Mouse (Mus musculus): Measurements from ENCODE around the gene Pfkfb4. TPM values are rescaled to one million over a fixed set of nuclear protein-coding genes. Genes with fewer than 3 reads are reported as not detected.

Gene Pfkfb4
- total and polyA plus RNA-seq, 2 experiments from 2014 or later: 18.6 to 63.1 TPM

- WGBS: 78% methylated on average over 11 of the region's 11 CpGs
These were observed 25.5 kb downstream of the Pfkfb4 start for GRCm38 (mm10) chr9:109016973-109017604.

GRCm38 (mm10) chr9:109021428-109021827 is 29.9 kb downstream of the Pfkfb4 start:
- H3K9ac ChIP-seq (replicated peaks; ENCODE audit: low read length): no peak overlapping the region
- no peaks in the 10 kb centered on the region for H3K27me3 ChIP-seq (ENCODE audit: insufficient read depth, low read length)
- H3K4me1 ChIP-seq (ENCODE audit: insufficient read depth, low read length): no peaks in the 10 kb centered on the region
- no peak overlapping the region for H3K4me3 ChIP-seq (ENCODE audit: low read length)
- no peak for TF ChIP-seq CTCF (IDR thresholded peaks at IDR 0.05; ENCODE audit: low read depth)
- 87% methylated on average over 4 of the region's 4 CpGs for WGBS
- H3K4me2 ChIP-seq (ENCODE audit: low read depth, low read length): no peak overlapping the region
- no peak for ATAC-seq
- no peaks in the 10 kb centered on the region for H3K9me3 ChIP-seq (ENCODE audit: low read length)
- H3K36me3 ChIP-seq (ENCODE audit: insufficient read depth, low read length): no peaks in the 10 kb centered on the region
- no peak for DNase-seq (ENCODE audit: low spot score)
- H3K27ac ChIP-seq: no peak overlapping the region

More at GRCm38 (mm10) chr9:109016973-109017604, 25.5 kb downstream of the Pfkfb4 start:
- no peaks in the 10 kb centered on the region; the same call in 1 of the 2 replicates for H3K36me3 ChIP-seq (ENCODE audit: insufficient read depth, low read length)
- no peaks in the 10 kb centered on the region for H3K9me3 ChIP-seq (ENCODE audit: low read length)
- H3K27me3 ChIP-seq (ENCODE audit: insufficient read depth, low read length): no peaks in the 10 kb centered on the region
- H3K9ac ChIP-seq (replicated peaks; ENCODE audit: low read length): no peak overlapping the region
- ATAC-seq (no peak), DNase-seq (ENCODE audit: low spot score) (no peak)
- H3K4me1 ChIP-seq (ENCODE audit: insufficient read depth, low read length): no peaks in the 10 kb centered on the region
- H3K27ac ChIP-seq: no peak overlapping the region
- H3K4me2 ChIP-seq (ENCODE audit: low read depth, low read length): no peak overlapping the region
- H3K4me3 ChIP-seq (ENCODE audit: low read length): no peak overlapping the region
- no peak for TF ChIP-seq CTCF (IDR thresholded peaks at IDR 0.05; ENCODE audit: low read depth)

GRCm38 (mm10) chr9:109022866-109023685 is 31.5 kb downstream of the Pfkfb4 start:
- no peak overlapping the region; the same call in 1 of the 2 replicates for H3K27ac ChIP-seq
- no peak overlapping the region for H3K4me3 ChIP-seq (ENCODE audit: low read length)
- H3K36me3 ChIP-seq (ENCODE audit: insufficient read depth, low read length): no peaks in the 10 kb centered on the region; the same call in 1 of the 2 replicates
- H3K9me3 ChIP-seq (ENCODE audit: low read length): no peaks in the 10 kb centered on the region
- H3K9ac ChIP-seq (replicated peaks; ENCODE audit: low read length): no peak overlapping the region
- DNase-seq (ENCODE audit: low spot score): no peak
- H3K4me1 ChIP-seq (ENCODE audit: insufficient read depth, low read length): no peaks in the 10 kb centered on the region
- 88% methylated on average over 17 of the region's 17 CpGs for WGBS
- H3K27me3 ChIP-seq (ENCODE audit: insufficient read depth, low read length): no peaks in the 10 kb centered on the region
- no peak for ATAC-seq
- no peak overlapping the region for H3K4me2 ChIP-seq (ENCODE audit: low read depth, low read length)
- TF ChIP-seq CTCF (IDR thresholded peaks at IDR 0.05; ENCODE audit: low read depth): no peak

- DNase-seq (ENCODE audit: low spot score): no peak
- H3K4me2 ChIP-seq (ENCODE audit: low read depth, low read length): no peak overlapping the region
- no peak for TF ChIP-seq CTCF (IDR thresholded peaks at IDR 0.05; ENCODE audit: low read depth)
- ATAC-seq: no peak
- H3K4me1 ChIP-seq (ENCODE audit: insufficient read depth, low read length): no peaks in the 10 kb centered on the region
- H3K9me3 ChIP-seq (ENCODE audit: low read length): no peaks in the 10 kb centered on the region
- WGBS: 72% methylated on average over 8 of the region's 8 CpGs
- no peak overlapping the region for H3K4me3 ChIP-seq (ENCODE audit: low read length)
- no peaks in the 10 kb centered on the region for H3K27me3 ChIP-seq (ENCODE audit: insufficient read depth, low read length)
- H3K9ac ChIP-seq (replicated peaks; ENCODE audit: low read length): no peak overlapping the region
- peaks cover 4% of the 10 kb centered on the region for H3K36me3 ChIP-seq (ENCODE audit: insufficient read depth, low read length)
- no peak overlapping the region for H3K27ac ChIP-seq
These were observed 35.9 kb downstream of the Pfkfb4 start for GRCm38 (mm10) chr9:109027521-109027920.

GRCm38 (mm10) chr9:109028421-109028820 is 36.8 kb downstream of the Pfkfb4 start:
- Histone ChIP-seq H3K36me3 (ENCODE audit: insufficient read depth, low read length) (peaks cover 4% of the 10 kb centered on the region), H3K27ac (no peak overlapping the region), H3K4me1 (ENCODE audit: insufficient read depth, low read length) (no peaks in the 10 kb centered on the region), H3K27me3 (ENCODE audit: insufficient read depth, low read length) (no peaks in the 10 kb centered on the region), H3K9me3 (ENCODE audit: low read length) (no peaks in the 10 kb centered on the region), H3K4me3 (ENCODE audit: low read length) (no peak overlapping the region), H3K9ac (replicated peaks; ENCODE audit: low read length) (no peak overlapping the region), H3K4me2 (ENCODE audit: low read depth, low read length) (no peak overlapping the region)
- DNase-seq (ENCODE audit: low spot score) (no peak), ATAC-seq (no peak)
- no peak for TF ChIP-seq CTCF (IDR thresholded peaks at IDR 0.05; ENCODE audit: low read depth)
- 88% methylated on average over 3 of the region's 3 CpGs for WGBS

- Histone ChIP-seq H3K9me3 (ENCODE audit: low read length) (no peaks in the 10 kb centered on the region), H3K4me3 (ENCODE audit: low read length) (no peak overlapping the region), H3K9ac (replicated peaks; ENCODE audit: low read length) (no peak overlapping the region), H3K27me3 (ENCODE audit: insufficient read depth, low read length) (no peaks in the 10 kb centered on the region), H3K36me3 (ENCODE audit: insufficient read depth, low read length) (peaks cover 4% of the 10 kb centered on the region), H3K4me2 (ENCODE audit: low read depth, low read length) (no peak overlapping the region), H3K27ac (no peak overlapping the region), H3K4me1 (ENCODE audit: insufficient read depth, low read length) (no peaks in the 10 kb centered on the region)
- ATAC-seq (no peak), DNase-seq (ENCODE audit: low spot score) (no peak)
- TF ChIP-seq CTCF (IDR thresholded peaks at IDR 0.05; ENCODE audit: low read depth): no peak
- 79% methylated on average over 5 of the region's 5 CpGs for WGBS
These were observed 37.3 kb downstream of the Pfkfb4 start for GRCm38 (mm10) chr9:109028919-109029318.

GRCm38 (mm10) chr9:109030312-109030711 is 38.7 kb downstream of the Pfkfb4 start:
- WGBS: 74% methylated on average over 3 of the region's 3 CpGs
- H3K27ac ChIP-seq: no peak overlapping the region
- H3K4me2 ChIP-seq (ENCODE audit: low read depth, low read length): no peak overlapping the region
- ATAC-seq: no peak
- no peak for DNase-seq (ENCODE audit: low spot score)
- no peaks in the 10 kb centered on the region for H3K4me1 ChIP-seq (ENCODE audit: insufficient read depth, low read length)
- H3K9ac ChIP-seq (replicated peaks; ENCODE audit: low read length): no peak overlapping the region
- no peaks in the 10 kb centered on the region for H3K9me3 ChIP-seq (ENCODE audit: low read length)
- no peak overlapping the region for H3K4me3 ChIP-seq (ENCODE audit: low read length)
- H3K27me3 ChIP-seq (ENCODE audit: insufficient read depth, low read length): no peaks in the 10 kb centered on the region
- peaks cover 4% of the 10 kb centered on the region for H3K36me3 ChIP-seq (ENCODE audit: insufficient read depth, low read length)
- no peak for TF ChIP-seq CTCF (IDR thresholded peaks at IDR 0.05; ENCODE audit: low read depth)

Data from hindbrain, postnatal 0 days (tissue).